Mouse (Mus musculus) large intestine, adult 2 months (tissue): ENCODE measurements around the gene Qpctl. TPM values are rescaled to one million over a fixed set of nuclear protein-coding genes. Genes with fewer than 3 reads are reported as not detected.

Experiments
- DNase-seq: peaks from one replicate; pipeline ENCODE4 v3.0.0-alpha.2; 2012; ENCODE audit warnings: low read depth, low spot score
- WGBS: fragments of 180-500 bp; shearing (Covaris S2); methylation state at CpG from one replicate; pipeline ENCODE4 v1.1.7; 2018; 5-methylcytosine and 5-hydroxymethylcytosine counted together
- polyA plus RNA-seq: library from polyadenylated mRNA; depleted of rRNA; stranded (reverse); fragments of >200 nt; gene quantifications from 2 replicates; pipeline ENCODE4 v1.2.3, GENCODE M21; 2012; rRNA removed

Gene Qpctl
- polyA plus RNA-seq, 1 experiment: 7.7 TPM

DNA sequence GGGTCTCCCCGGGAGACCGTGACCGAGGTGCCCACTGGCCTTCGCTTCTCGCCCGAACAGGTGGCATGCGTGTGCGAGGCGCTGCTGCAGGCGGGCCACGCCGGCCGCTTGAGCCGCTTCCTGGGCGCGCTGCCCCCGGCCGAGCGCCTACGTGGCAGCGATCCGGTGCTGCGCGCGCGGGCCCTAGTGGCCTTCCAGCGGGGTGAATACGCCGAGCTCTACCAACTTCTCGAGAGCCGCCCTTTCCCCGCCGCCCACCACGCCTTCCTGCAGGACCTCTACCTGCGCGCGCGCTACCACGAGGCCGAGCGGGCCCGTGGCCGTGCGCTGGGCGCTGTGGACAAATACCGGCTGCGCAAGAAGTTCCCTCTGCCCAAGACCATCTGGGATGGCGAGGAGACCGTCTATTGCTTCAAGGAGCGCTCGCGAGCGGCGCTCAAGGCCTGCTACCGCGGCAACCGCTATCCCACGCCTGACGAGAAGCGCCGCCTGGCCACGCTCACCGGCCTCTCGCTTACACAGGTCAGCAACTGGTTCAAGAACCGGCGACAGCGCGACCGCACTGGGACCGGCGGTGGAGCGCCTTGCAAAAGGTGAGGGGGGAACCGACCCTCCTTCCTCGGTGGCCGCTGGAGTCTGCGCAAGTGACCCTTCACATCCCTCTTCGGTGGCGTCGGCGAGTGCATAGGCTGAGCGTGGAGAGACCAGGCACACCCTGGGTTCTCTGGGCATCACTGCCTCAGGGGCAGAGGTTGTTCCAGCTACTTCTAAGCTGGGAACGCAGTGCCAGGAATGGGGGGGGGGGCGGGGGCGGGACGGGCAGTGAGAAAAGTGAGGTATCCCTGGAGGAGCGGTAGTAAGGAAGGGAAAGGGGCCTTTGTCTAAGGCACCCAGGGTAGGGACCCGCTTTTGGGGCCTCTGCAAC, 54.0 kb downstream of the Qpctl start:
- WGBS: under 1% methylated on average over 87 of the region's 87 CpGs
- DNase-seq: no peak

GRCm38 (mm10) chr7:19094471-19094825, 54.6 kb downstream of the Qpctl start, which contains the start of gene Six5:
Six5 (plus strand) TSS chr7:19094594.
- DNase-seq: no peak
- 1% methylated on average over 33 of the region's 36 CpGs for WGBS

DNA sequence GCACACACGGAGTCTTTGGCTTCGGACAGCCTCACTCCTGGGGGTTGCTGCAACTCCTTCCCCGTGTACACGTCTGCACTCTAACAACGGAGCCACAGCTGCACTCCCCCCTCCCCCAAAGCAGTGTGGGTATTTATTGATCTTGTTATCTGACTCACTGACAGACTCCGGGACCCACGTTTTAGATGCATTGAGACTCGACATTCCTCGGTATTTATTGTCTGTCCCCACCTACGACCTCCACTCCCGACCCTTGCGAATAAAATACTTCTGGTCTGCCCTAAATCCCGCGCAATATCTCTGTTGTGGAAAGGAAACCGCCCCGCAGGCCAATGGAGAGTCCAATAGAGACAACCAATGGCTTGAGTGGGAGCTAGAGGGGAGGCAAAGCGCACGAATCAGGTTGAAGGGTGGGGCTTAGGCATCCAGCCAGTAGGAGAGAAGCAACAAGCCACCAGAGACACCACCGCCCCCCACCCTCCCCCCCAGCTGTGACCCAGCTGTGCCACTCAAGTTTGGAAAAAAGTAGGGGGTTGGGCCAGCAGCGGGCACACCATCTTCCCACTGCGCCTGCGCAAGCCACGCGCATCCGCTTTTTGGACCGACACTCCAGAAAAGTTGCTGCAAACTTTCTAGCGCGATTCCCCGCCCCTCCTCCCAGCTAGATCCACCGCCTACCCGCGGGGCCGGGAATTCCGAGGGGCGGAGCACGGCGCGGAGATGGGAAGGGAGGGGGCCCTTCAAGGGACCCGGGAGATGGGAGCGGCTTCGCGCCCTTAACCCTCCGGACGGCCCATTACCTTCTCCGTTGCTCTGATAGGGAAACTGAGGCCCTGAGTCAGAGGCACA, 55.3 kb downstream of the Qpctl start:
- WGBS: 2% methylated on average over 45 of the region's 45 CpGs
- peak; percentile 85 for DNase-seq

GRCm38 (mm10) chr7:19093174-19093521, 55.9 kb downstream of the Qpctl start:
- no peak for DNase-seq
- under 1% methylated on average over 15 of the region's 15 CpGs for WGBS

DNA sequence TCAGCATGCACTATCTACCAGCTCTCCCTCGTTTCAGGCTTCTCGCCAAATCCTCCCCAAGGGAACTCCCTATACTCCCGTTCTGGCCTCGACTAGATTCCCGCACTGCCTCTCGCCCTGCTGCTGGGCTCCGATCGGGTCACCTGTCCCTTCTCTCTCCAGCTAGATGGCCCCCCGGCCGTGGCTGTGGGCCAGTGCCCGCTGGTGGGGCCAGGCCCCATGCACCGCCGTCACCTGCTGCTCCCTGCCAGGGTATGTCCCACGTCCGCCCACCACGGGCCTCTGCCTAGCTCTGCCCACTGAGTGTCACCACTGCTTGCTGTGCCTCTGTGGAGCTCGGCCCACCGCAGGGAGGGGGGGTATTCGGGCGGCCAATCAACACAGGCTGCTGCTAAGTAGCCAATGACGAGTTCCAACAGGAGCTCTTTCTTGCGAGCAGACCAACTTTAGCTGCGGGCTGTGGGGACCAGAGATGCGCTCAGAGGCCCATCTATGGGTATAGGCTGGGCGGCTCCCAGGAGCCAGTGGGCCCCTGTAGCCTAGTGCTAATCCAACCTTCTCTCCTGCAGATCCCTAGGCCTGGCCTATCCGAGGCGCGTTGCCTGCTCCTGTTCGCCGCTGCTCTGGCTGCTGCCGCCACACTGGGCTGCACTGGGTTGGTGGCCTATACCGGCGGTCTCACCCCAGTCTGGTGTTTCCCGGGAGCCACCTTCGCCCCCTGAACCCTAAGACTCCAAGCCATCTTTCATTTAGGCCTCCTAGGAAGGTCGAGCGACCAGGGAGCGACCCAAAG, 56.5 kb downstream of the Qpctl start:
- DNase-seq: no peak
- WGBS: 48% methylated on average over 38 of the region's 38 CpGs

DNA sequence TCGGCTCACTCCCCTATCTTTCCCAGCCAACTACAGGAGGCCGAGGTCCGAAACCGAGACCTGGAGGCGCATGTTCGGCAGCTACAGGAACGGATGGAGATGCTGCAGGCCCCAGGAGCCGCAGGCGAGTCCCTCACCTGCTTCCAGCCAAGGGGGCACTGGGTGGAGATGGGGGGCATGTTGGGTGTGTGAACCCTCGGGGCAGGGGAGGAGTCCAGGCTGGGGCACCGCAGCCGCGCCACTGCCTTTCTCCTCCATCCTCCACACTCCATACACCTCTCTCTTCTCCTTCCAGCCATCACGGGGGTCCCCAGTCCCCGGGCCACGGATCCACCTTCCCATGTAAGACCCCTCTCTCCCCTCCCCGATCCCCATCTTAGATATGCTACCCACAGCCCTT, 57.2 kb downstream of the Qpctl start:
- 88% methylated on average over 17 of the region's 17 CpGs for WGBS
- no peak for DNase-seq

Other genes with a start within 250 kb of the Qpctl start
- gene Ccdc61, start 238.9 kb downstream of the Qpctl start, polyA plus RNA-seq: 19.2 and 25.2 TPM in 2 replicates
- gene Nova2, start 223.4 kb downstream of the Qpctl start, polyA plus RNA-seq: 0.17 and 0.21 TPM in 2 replicates
- gene Nanos2, start 161.9 kb downstream of the Qpctl start, polyA plus RNA-seq: not detected in 2 replicates
- gene Mypop, start 158.0 kb downstream of the Qpctl start, polyA plus RNA-seq: 1.9 and 2.0 TPM in 2 replicates
- gene Irf2bp1, start 145.2 kb downstream of the Qpctl start, polyA plus RNA-seq: 18.7 and 19.4 TPM in 2 replicates
- 24.9 and 28.3 TPM in 2 replicates for gene Foxa3, start 125.8 kb downstream of the Qpctl start, polyA plus RNA-seq
- 54.8 and 68.3 TPM in 2 replicates for gene Sympk, start 124.9 kb downstream of the Qpctl start, polyA plus RNA-seq
- 0.11 TPM in 1 of 2 replicates, not detected in the other for gene Rsph6a, start 94.6 kb downstream of the Qpctl start, polyA plus RNA-seq
- 15.3 and 15.6 TPM in 2 replicates for gene Dmwd, start 73.1 kb downstream of the Qpctl start, polyA plus RNA-seq
- gene Dmpk, start 65.4 kb downstream of the Qpctl start, polyA plus RNA-seq: 308 and 400 TPM in 2 replicates
- 14.5 and 17.2 TPM in 2 replicates for gene Six5, start 54.7 kb downstream of the Qpctl start, polyA plus RNA-seq
- gene Gm4969, start 30.9 kb downstream of the Qpctl start, polyA plus RNA-seq: 0.03 TPM in 1 of 2 replicates, not detected in the other
- gene Fbxo46, start 29.4 kb downstream of the Qpctl start, polyA plus RNA-seq: 9.8 and 10.1 TPM in 2 replicates
- gene Snrpd2, start 431 bp upstream of the Qpctl start, polyA plus RNA-seq: 47.1 and 49.1 TPM in 2 replicates
- 0.67 and 0.68 TPM in 2 replicates for gene Gipr, start 16.8 kb upstream of the Qpctl start, polyA plus RNA-seq
- 16.7 and 19.6 TPM in 2 replicates for gene Eml2, start 27.1 kb upstream of the Qpctl start, polyA plus RNA-seq
- 3.2 TPM in 2 replicates for gene Gpr4, start 63.2 kb upstream of the Qpctl start, polyA plus RNA-seq
- 33.6 and 36.3 TPM in 2 replicates for gene Opa3, start 79.0 kb upstream of the Qpctl start, polyA plus RNA-seq
- 241 and 341 TPM in 2 replicates for gene Vasp, start 122.5 kb upstream of the Qpctl start, polyA plus RNA-seq
- gene Ppm1n, start 130.8 kb upstream of the Qpctl start, polyA plus RNA-seq: 0.33 and 1.3 TPM in 2 replicates
- gene Rtn2, start 133.3 kb upstream of the Qpctl start, polyA plus RNA-seq: 12.7 and 18.9 TPM in 2 replicates
- 1.4 and 6.2 TPM in 2 replicates for gene Fosb, start 160.8 kb upstream of the Qpctl start, polyA plus RNA-seq
- 26.9 and 31.2 TPM in 2 replicates for gene Ercc1, start 195.5 kb upstream of the Qpctl start, polyA plus RNA-seq
- 3.2 and 4.1 TPM in 2 replicates for gene Cd3eap, start 210.2 kb upstream of the Qpctl start, polyA plus RNA-seq
- gene Ppp1r13l, start 210.5 kb upstream of the Qpctl start, polyA plus RNA-seq: 4.8 and 5.7 TPM in 2 replicates
- gene Ercc2, start 232.7 kb upstream of the Qpctl start, polyA plus RNA-seq: 28.7 and 36.5 TPM in 2 replicates